Mouse (Mus musculus) gastrocnemius, adult 18-20 months (tissue): ENCODE data around the gene Fam151b. TPM values are rescaled to one million over a fixed set of nuclear protein-coding genes. Genes with fewer than 3 reads are reported as not detected.

Experiments used
- DNase-seq: peaks from one replicate; pipeline ENCODE4 v3.0.0; 2021; ENCODE audit warnings: low spot score
- total RNA-seq, 2 experiments: library from RNA; stranded (reverse); gene quantifications; 2 replicates each; pipeline ENCODE4 v1.2.3; 2021

The Fam151b gene
- total RNA-seq, 2 experiments from 2014 or later = 1.8 to 2.5 TPM

- no peak for DNase-seq
Measured at GRCm38 (mm10) chr13:92423711-92424110, 60.1 kb downstream of the Fam151b start.

- DNase-seq = no peak
Measured at GRCm38 (mm10) chr13:92419630-92420029, 64.2 kb downstream of the Fam151b start.

GRCm38 (mm10) chr13:92410486-92410885 lies 73.3 kb downstream of the Fam151b start:
- DNase-seq = no peak

GRCm38 (mm10) chr13:92403496-92403895 lies 80.3 kb downstream of the Fam151b start:
- DNase-seq = no peak

GRCm38 (mm10) chr13:92402063-92402462 lies 81.8 kb downstream of the Fam151b start:
- DNase-seq = no peak

Other genes with a start within 250 kb of the Fam151b start
- gene Gm20379, start 178.0 kb downstream of the Fam151b start, total RNA-seq = not detected
- gene Dhfr, start 129.3 kb downstream of the Fam151b start, total RNA-seq = under 1 TPM; 0.68 to 0.71 TPM
- gene Msh3, start 129.0 kb downstream of the Fam151b start, total RNA-seq = 10 to 100 TPM in 1 of 2 experiments, 1 to 10 TPM in 1; 9.4 to 10.7 TPM
- not detected for gene Ankrd34b, start 58.1 kb downstream of the Fam151b start, total RNA-seq
- gene Zfyve16, start 46.9 kb upstream of the Fam151b start, total RNA-seq = 1 to 10 TPM; 6.3 to 8.0 TPM
- not detected for gene Spz1, start 92.2 kb upstream of the Fam151b start, total RNA-seq
- 1 to 10 TPM; 2.1 to 2.9 TPM for gene Serinc5, start 127.1 kb upstream of the Fam151b start, total RNA-seq